Mouse (Mus musculus): ENCODE data around the gene Napsa.

Napsa gene

DNA sequence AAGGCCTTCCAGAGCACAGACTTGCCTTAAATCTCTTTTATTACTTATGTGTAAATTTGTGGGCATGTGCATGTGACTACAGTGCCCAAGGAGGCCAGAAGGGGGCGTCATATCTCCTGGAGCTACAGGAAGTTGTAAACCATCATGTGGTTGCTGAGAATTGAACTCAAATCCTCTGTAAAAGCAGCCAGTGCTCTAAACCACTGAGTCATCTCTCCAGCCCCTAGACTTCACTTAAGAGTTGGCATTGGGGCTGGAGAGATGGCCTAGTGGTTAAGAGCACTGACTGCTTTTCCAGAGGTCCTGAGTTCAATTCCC is 53.8 kb downstream of the Napsa start:
- no peak for DNase-seq (ENCODE audit: low spot score in 2 of 2)

DNA sequence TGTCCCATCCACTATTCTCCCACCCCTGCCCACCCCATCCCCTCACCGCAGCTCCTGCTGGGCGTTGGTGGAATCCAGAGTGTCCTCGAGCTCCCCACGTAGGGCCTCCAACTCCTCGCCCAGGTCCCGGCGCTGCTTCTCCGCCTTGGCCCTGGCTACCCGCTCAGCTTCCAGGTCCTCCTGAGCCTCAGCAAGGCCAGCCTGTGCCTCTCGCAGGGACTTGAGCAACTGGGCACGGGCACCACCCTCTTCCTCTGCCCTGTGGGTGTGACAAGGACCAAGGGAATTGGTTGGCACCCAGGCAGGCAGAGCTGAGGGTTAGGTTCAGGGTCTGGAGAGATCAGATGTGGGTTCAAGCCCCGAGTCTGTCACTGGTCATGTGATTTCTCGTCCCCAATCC is 54.8 kb downstream of the Napsa start:
- no peak for DNase-seq (ENCODE audit: low spot score in 2 of 2)

DNA sequence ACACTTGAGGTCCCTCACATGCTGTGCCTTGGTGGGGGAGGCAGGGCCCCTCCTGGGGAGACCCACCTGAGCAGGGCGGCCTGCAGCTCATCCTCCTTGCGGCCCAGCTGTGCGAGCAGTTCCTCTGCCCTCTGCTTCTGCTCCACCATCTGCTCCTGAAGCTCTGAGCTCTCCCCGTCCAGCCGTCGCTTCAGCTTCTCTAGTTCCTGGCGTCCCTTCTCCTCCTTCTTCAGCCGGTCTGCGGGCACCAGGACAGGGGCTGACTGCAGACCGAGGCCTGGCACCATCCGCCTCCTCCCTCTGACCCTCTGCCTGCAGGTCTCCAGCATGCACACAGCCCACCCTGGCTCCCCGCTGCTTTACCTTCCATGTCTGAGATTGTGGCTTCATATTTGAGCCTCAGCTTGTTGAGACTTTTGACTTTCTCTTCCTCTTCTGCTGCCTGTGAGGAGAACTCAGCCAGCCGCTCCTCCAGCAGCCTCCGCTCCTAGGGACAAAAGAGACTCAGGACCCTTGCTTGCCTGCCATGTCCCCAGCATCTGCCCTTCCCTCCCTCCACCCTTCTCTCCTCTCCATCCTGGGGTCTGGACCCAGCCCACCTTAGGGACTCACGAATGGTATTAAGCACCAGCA is 56.3 kb downstream of the Napsa start:
- no peak for DNase-seq (ENCODE audit: low spot score in 2 of 2)

DNA sequence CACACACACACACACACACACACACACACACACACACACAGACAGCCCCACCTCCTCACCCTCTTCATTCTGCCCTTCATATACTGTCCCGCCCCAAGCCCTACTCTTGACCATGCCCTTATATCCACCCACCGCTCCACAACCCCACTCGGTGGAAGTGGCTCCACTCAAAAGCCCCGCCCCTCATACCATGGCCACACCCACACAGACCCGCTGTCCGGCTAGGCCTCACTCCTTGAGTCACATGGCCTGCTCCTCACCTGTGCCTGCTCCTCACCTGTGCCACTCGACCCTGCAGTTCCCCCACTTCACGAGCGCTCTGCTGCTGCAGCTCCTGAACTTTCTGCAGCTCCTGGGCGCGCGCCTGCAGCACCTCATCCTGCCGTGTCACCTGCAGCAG is 58.3 kb downstream of the Napsa start:
- DNase-seq (ENCODE audit: low spot score in 2 of 2): no peak

DNA sequence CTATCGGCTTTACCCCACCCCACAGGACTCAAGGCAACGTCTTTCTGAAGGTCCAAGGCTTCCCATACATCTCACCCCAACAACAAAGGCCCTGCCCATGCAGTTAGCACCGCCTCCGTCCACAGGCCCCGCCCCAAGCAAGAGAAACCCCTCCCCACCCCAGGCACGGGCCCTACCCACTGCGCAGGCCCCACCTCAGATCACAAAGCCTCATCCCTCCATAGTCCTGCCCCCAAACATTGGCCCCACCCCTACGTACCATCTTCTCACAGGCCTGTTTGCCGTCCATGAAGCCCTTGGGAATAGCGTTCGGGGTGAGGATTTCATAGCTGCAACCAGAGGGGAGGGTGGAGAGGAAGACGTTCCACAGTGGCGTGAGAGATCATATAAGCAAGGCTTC is 60.5 kb downstream of the Napsa start:
- DNase-seq (ENCODE audit: low spot score in 2 of 2): no peak

DNA sequence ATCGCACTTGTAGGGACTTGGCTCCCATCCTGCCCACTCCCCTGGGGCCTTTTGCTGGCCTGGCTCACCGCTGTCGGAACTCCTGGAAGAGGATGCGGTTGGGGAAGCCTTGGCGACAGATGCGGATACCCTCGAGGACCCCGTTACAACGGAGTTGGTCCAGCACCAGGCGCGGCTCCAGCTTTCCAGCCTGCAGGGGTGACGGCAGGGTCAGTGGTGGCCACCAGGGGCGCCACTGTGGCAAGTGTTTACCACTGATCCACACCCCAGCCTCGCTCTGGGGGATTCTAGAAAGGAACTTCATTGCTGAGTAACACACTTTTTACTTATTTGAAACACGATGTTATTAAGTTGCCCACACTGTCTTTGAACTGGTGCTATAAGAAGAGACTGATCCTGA is 61.2 kb downstream of the Napsa start:
- no peak for DNase-seq (ENCODE audit: low spot score in 2 of 2)
